Mouse (Mus musculus) layer of hippocampus, postnatal 10 days (tissue): ENCODE results near the gene Gm17334. TPM values are rescaled to one million over a fixed set of nuclear protein-coding genes. Genes with fewer than 3 reads are reported as not detected.

Experiments
- DNase-seq, 2 experiments: peaks; one replicate each; pipeline ENCODE4 v3.0.0; 2021; ENCODE audit warnings: low spot score in 2 of 2
- microRNA-seq, 2 experiments: library from miRNA; unstranded; fragments of <30 nt; microRNA quantifications; one replicate each; pipeline ENCODE4 v1.2.0; 2021
- total RNA-seq, 2 experiments: library from RNA; stranded (reverse); gene quantifications; 2 replicates each; pipeline ENCODE4 v1.2.3; 2021

Gene Gm17334
- total RNA-seq, 2 experiments from 2014 or later: not detected

GRCm38 (mm10) chr11:53748614-53749013, 24.4 kb downstream of the Gm17334 start:
- no peak for DNase-seq

DNA sequence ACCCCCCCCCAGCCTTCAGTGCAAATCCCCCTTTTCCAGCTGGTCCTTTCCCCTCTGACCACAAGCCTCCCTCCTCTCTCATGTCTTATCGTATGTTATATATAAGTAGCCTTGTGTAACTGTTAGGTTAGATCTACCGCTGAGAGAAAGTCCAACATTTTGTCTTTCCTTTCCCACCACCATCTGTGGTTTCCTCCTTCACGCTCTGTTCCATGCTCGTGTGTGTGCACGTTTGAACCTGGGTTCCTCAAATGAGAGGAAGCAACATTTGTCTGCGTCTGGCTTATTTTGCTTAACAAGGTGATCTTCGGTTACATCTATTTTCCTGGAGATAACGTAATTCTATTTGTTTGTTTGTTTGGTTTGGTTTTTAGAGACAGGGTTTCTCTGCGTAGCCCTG, 25.0 kb downstream of the Gm17334 start:
- no peak for DNase-seq

DNA sequence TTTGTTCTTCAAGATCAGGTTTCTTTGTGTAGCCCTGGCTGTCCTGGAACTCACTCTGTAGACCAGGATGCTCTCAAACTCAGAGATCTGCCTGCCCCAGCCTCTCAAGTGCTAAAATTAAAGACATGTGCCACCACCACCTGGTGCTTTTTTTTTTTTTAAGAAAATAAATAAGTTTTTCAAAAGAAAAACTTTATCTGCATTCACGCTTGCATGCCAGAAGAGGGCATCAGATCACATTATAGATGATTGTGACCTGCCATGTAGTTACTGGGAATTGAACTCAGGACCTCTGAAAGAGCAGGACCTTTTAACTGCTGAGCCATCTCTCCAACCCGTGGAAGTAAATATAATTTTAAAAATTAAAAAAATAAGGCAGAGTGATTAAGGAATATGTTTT, 27.7 kb downstream of the Gm17334 start:
- DNase-seq: no peak

- DNase-seq: no peak
Measured at GRCm38 (mm10) chr11:53742353-53742752, 30.6 kb downstream of the Gm17334 start.

DNA sequence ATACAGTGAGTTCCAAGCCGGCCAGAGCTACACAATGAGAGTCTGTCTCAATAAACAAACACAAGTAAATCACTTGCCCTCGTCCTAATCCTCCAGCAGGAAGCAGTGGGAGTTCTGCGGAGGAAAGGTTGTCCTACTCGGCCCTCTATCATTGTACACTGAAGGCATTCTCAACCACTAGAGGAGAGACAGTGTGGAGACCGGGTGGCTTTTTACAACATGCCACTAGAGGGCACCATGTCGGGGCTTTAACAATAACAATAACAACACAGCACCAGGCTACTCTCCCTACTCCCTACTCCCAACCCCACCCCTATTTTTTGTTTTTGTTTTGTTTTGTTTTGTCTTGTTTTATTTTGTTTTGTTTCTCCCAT, 35.4 kb downstream of the Gm17334 start:
- peak; percentile 58 to 61 for DNase-seq

DNA sequence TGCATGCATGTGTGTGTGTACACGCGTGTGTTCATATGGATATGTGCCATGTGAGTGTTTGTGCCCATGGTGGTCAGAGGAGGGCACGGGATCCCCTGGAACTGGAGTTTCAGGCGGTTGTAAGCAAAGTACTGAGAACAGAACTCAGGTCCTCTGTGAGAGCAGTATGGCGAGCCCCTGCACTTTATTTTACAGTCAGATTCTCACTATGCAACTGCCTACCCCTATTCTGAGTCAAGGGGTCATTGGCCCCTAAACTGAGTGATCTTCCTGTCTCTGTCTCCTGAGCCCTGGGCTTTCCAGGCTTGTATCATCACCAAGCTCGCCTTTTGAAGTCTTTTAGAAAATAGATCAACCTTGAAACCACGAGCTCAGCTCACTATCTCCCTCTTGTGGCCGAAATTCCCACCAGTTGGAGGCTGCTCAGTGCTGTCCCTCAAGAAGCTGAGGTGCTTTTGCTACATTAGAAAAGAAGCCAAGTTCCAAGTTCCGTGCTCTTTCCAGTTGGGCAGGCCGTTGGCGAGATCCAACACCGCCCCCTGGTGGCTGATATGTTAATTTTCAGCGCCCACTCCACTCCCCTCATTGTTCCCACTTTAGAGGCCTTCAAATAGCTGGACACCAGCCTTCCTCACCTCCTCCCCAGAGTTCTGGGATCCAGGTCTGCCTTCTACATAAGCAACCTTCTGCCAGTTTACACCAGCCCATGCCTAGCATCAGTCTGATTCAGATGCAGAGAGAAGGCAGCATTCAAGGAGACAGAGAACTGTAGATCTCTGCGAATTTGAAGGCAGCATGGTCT, 36.0 kb downstream of the Gm17334 start:
- DNase-seq: peak; percentile 77 to 80

DNA sequence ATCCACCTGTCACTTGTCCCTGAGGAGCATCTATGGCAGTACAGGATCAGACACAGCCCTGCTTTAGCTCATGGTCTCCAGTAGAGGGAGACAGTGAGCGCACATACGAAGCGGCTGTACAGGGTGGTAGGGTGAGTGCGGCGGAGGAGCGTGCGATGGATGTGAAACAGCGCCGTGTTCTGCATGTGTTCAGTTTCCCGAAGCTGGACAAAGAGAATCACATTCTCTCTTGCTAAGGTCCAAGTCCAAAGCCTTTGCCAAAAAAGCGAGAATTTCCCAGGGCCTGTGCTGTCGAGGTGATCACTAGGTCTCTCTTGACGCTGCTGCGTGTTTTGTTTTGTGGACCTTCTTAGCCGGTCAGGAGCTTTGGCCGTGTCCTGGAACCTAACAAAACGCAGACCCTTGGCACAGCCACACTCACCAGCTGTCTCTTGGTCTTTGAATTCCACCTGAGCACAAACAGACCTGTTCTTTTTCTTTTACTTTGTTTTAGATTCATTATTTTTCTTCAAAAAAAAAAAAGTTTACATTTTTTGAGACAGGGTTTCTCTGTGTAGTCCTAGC, 37.2 kb downstream of the Gm17334 start:
- DNase-seq: peak; percentile 65 to 68

DNA sequence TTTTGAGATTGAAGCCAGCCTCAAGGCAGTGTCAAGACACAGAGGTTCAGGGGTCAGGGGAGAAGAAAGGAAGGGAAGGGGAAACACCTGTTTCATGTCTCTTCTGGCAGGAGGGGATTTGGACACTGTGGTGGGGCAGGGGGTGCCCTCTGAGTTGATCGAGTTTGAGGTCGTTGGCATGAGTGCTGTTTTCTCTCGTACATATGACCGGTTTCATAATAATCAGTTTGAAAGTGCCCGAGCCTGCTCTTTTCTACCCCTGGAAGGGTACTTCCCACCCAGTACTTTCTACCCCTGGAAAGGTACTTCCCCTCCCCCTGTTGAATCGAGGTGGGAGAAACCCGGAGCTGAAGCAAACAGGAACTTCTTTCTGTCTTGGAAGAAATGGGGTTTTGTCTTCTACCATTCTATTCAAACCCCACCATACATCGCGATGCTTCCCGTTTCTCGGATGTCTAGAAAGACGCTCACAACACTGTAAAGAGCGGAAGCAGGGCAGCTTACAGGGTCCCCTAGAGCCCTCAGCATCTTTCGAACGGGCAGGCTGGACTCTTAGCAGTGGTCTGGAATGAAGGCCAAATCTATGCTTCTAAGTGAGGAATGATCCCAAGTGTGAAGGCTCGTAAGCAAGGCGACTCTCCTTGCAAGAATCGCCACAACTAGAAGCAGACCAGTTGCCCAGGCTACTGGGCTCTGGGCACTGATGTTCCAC, 37.9 kb downstream of the Gm17334 start:
- DNase-seq: no peak

GRCm38 (mm10) chr11:53734431-53734830, 38.6 kb downstream of the Gm17334 start:
- no peak for DNase-seq

DNA sequence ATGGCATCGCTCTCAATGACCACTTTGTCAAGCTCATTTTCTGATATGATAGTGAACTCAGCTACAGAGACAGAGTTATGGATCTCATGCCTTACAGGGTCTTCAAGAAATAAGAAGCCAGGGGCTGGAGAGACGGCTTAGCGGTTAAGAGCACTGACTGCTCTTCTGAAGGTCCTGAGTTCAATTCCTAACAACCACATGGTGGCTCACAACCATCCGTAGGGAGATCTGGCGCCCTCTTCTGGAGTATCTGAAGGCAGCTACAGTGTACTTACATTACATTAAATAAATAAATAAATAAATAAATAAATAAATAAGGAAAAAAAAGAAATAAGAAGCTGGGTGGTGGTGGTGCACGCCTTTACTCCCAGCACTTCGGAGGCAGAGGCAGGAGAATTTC, 39.2 kb downstream of the Gm17334 start:
- no peak for DNase-seq

- DNase-seq: no peak
Measured at GRCm38 (mm10) chr11:53732244-53732643, 40.7 kb downstream of the Gm17334 start.

DNA sequence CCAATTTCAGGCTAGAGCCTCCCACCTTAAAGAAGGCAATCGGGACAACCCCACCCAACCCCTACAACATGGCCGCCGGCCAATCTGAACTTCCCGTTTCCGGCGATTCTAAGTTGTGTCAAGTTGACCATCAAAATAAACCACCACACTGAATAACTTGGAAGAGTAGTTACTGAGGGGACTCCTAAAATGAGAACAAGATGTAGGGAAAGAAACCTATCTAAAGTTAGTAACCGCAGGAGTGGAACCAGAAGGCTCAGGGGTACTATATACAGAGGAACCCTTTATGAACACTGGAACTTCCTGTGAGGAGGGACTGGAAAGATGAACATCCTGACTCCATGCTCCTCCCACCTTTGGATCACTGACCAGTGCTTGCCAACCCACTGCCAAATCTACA, 41.5 kb downstream of the Gm17334 start:
- no peak for DNase-seq

Small RNA genes lying within 50 kb of the gene (microRNA-seq; reads per million reads assigned to microRNA genes)
- 0 reads per million in 2 experiments for gene Mir7671

Other genes with a start within 250 kb of the Gm17334 start
- 100 to 1,000 TPM; 163 to 165 TPM for gene Kif3a, start 205.8 kb downstream of the Gm17334 start, total RNA-seq
- not detected for gene Il4, start 154.5 kb downstream of the Gm17334 start, total RNA-seq
- not detected for gene Il13, start 138.5 kb downstream of the Gm17334 start, total RNA-seq
- 10 to 100 TPM in 1 of 2 experiments, 1 to 10 TPM in 1; 9.5 to 10.1 TPM for gene Rad50, start 65.9 kb downstream of the Gm17334 start, total RNA-seq
- not detected for gene Il5, start 52.4 kb downstream of the Gm17334 start, total RNA-seq
- gene Irf1, start 3.2 kb downstream of the Gm17334 start, total RNA-seq: 1 to 10 TPM; 5.1 to 5.7 TPM
- gene Gm12216, start 86.1 kb upstream of the Gm17334 start, total RNA-seq: 1 to 10 TPM; 1.4 to 3.6 TPM
- 10 to 100 TPM; 13.3 to 15.8 TPM for gene Slc22a5, start 118.5 kb upstream of the Gm17334 start, total RNA-seq
- gene Slc22a21, start 207.1 kb upstream of the Gm17334 start, total RNA-seq: 1 to 10 TPM; 3.7 to 4.1 TPM